Mouse (Mus musculus): ENCODE results near the gene Abcc5. TPM values are rescaled to one million over a fixed set of nuclear protein-coding genes. Genes with fewer than 3 reads are reported as not detected.

Abcc5 gene
- total RNA-seq (2014; rRNA removed): 74.3 and 79.8 TPM in 2 replicates
- 58.7 and 71.6 TPM in 2 replicates for polyA plus RNA-seq (2015; fragmentation: Nextera tagmentation; extraction: Ambion mirVana)

GRCm38 (mm10) chr16:20425855-20426598 lies at the start of gene Abcc5:
Gene Abcc5 (minus strand): TSS chr16:20426394.
- H3K9me3 ChIP-seq (ENCODE audit: low read length): no peaks in the 10 kb centered on the region
- TF ChIP-seq CTCF (IDR thresholded peaks at IDR 0.05; ENCODE audit: low read depth): peak; percentile 89
- H3K4me3 ChIP-seq (ENCODE audit: low read depth, low read length): peak within 1 kb of the TSS; percentile 86
- H3K4me2 ChIP-seq (ENCODE audit: low read depth): peak within 1 kb of the TSS; percentile 76
- H3K4me1 ChIP-seq (ENCODE audit: insufficient read depth): peaks cover 18% of the 10 kb centered on the region
- WGBS: under 1% methylated on average over 62 of the region's 62 CpGs
- H3K36me3 ChIP-seq (ENCODE audit: insufficient read depth): peaks cover 9% of the 10 kb centered on the region
- peak within 1 kb of the TSS; percentile 92 for H3K27ac ChIP-seq (ENCODE audit: low read depth, low read length)
- no peaks in the 10 kb centered on the region for H3K27me3 ChIP-seq (ENCODE audit: insufficient read depth, low read length)
- peak; percentile 96 for DNase-seq
- peak; percentile 99 for ATAC-seq
- peak within 1 kb of the TSS; percentile 91 for H3K9ac ChIP-seq

DNA sequence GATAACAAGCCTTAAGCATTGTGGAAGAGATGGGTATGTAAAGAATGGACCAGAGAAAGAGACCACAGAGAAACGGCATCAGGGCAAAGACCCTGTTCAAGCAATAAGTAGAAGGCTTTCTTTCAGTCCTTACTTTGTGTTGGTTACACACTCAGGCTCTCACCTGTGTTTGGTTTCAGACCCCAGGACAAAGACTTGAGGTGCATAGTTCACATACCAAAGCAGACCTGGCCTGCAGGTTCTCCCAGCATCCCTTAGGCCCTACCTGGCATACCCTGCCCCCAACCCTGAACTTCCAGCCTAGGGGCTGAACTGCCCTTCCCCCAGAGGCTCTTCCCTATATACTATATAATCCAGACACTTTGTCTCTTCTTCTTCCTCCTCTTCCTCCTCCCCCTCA lies 49.1 kb upstream of the Abcc5 start:
- Histone ChIP-seq H3K4me3 (ENCODE audit: low read depth, low read length) (no peak overlapping the region), H3K27ac (ENCODE audit: low read depth, low read length) (no peak overlapping the region), H3K9ac (no peak overlapping the region), H3K36me3 (ENCODE audit: insufficient read depth) (no peaks in the 10 kb centered on the region), H3K9me3 (ENCODE audit: low read length) (no peaks in the 10 kb centered on the region), H3K27me3 (ENCODE audit: insufficient read depth, low read length) (no peaks in the 10 kb centered on the region), H3K4me1 (ENCODE audit: insufficient read depth) (no peaks in the 10 kb centered on the region), H3K4me2 (ENCODE audit: low read depth) (no peak overlapping the region)
- WGBS: 86% methylated on average over 1 of the region's 1 CpGs
- TF ChIP-seq CTCF (IDR thresholded peaks at IDR 0.05; ENCODE audit: low read depth): no peak
- DNase-seq (no peak), ATAC-seq (no peak)

DNA sequence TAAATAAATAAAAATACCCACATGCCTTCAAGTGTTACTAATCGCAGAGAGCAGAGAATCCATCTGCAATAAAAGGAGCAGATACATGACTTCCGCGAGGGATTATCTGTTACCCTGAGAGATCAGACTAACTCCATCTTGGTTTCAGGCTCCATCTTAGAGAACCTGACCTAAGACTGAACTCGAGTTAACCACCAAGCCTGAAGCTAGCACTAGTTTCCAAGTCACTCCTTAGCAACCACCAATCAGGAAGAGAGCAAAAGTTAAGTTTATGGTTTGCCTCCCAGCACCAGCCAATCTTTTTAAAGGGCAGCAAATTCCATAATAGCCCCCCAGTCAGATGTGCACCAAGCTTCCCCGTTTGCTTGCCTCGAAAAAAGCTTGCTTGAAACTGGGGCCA lies 48.6 kb upstream of the Abcc5 start:
- no peaks in the 10 kb centered on the region for H3K36me3 ChIP-seq (ENCODE audit: insufficient read depth)
- H3K27me3 ChIP-seq (ENCODE audit: insufficient read depth, low read length): no peaks in the 10 kb centered on the region
- H3K4me1 ChIP-seq (ENCODE audit: insufficient read depth): no peaks in the 10 kb centered on the region
- TF ChIP-seq CTCF (IDR thresholded peaks at IDR 0.05; ENCODE audit: low read depth): no peak
- DNase-seq: no peak
- H3K4me3 ChIP-seq (ENCODE audit: low read depth, low read length): no peak overlapping the region
- WGBS: 88% methylated on average over 6 of the region's 6 CpGs
- no peak overlapping the region for H3K9ac ChIP-seq
- H3K9me3 ChIP-seq (ENCODE audit: low read length): no peaks in the 10 kb centered on the region
- H3K27ac ChIP-seq (ENCODE audit: low read depth, low read length): no peak overlapping the region
- H3K4me2 ChIP-seq (ENCODE audit: low read depth): no peak overlapping the region
- ATAC-seq: no peak

- no peak for ATAC-seq
Measured at GRCm38 (mm10) chr16:20474211-20474610, 48.0 kb upstream of the Abcc5 start.

GRCm38 (mm10) chr16:20473748-20474147 lies 47.6 kb upstream of the Abcc5 start:
- Histone ChIP-seq H3K9ac (no peak overlapping the region), H3K4me3 (ENCODE audit: low read depth, low read length) (no peak overlapping the region), H3K4me1 (ENCODE audit: insufficient read depth) (no peaks in the 10 kb centered on the region), H3K9me3 (ENCODE audit: low read length) (no peaks in the 10 kb centered on the region), H3K27ac (ENCODE audit: low read depth, low read length) (no peak overlapping the region), H3K4me2 (ENCODE audit: low read depth) (no peak overlapping the region), H3K27me3 (ENCODE audit: insufficient read depth, low read length) (no peaks in the 10 kb centered on the region), H3K36me3 (ENCODE audit: insufficient read depth) (no peaks in the 10 kb centered on the region)
- TF ChIP-seq CTCF (IDR thresholded peaks at IDR 0.05; ENCODE audit: low read depth): no peak
- no peak for DNase-seq
- ATAC-seq: no peak
- 65% methylated on average over 1 of the region's 1 CpGs for WGBS

More at GRCm38 (mm10) chr16:20474211-20474610, 48.0 kb upstream of the Abcc5 start:
- no peak for DNase-seq
- TF ChIP-seq CTCF (IDR thresholded peaks at IDR 0.05; ENCODE audit: low read depth): no peak
- no peaks in the 10 kb centered on the region for H3K27me3 ChIP-seq (ENCODE audit: insufficient read depth, low read length)
- no peak overlapping the region for H3K4me2 ChIP-seq (ENCODE audit: low read depth)
- no peak overlapping the region for H3K4me3 ChIP-seq (ENCODE audit: low read depth, low read length)
- no peaks in the 10 kb centered on the region for H3K4me1 ChIP-seq (ENCODE audit: insufficient read depth)
- H3K36me3 ChIP-seq (ENCODE audit: insufficient read depth): no peaks in the 10 kb centered on the region
- no peaks in the 10 kb centered on the region for H3K9me3 ChIP-seq (ENCODE audit: low read length)
- no peak overlapping the region for H3K27ac ChIP-seq (ENCODE audit: low read depth, low read length)
- 93% methylated on average over 8 of the region's 8 CpGs for WGBS
- no peak overlapping the region for H3K9ac ChIP-seq

DNA sequence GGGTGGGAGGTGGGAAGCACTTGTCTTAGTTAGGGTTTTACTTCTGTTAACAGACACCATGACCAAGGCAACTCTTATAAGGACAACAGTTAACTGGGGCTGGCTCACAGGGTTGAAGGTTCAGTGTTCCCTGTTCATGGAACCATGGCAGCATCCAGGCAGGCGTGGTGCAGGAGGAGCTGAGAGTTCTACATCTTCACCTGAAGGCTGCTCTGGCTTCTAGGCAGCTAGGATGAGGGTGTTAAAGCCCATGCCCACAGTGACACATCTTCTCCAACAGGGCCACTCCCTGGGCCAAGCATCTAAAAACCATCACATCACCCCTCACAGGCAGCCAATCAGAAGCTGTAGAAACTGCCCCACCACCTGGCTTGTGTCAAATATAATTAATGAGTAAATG lies 45.5 kb upstream of the Abcc5 start:
- no peak overlapping the region for H3K4me2 ChIP-seq (ENCODE audit: low read depth)
- no peaks in the 10 kb centered on the region for H3K4me1 ChIP-seq (ENCODE audit: insufficient read depth)
- DNase-seq (no peak), ATAC-seq (no peak)
- 71% methylated on average over 1 of the region's 1 CpGs for WGBS
- no peak overlapping the region for H3K27ac ChIP-seq (ENCODE audit: low read depth, low read length)
- no peaks in the 10 kb centered on the region for H3K27me3 ChIP-seq (ENCODE audit: insufficient read depth, low read length)
- H3K4me3 ChIP-seq (ENCODE audit: low read depth, low read length): no peak overlapping the region
- no peaks in the 10 kb centered on the region for H3K36me3 ChIP-seq (ENCODE audit: insufficient read depth)
- no peak for TF ChIP-seq CTCF (IDR thresholded peaks at IDR 0.05; ENCODE audit: low read depth)
- no peak overlapping the region for H3K9ac ChIP-seq
- no peaks in the 10 kb centered on the region for H3K9me3 ChIP-seq (ENCODE audit: low read length)

GRCm38 (mm10) chr16:20470981-20471380 lies 44.8 kb upstream of the Abcc5 start:
- no peaks in the 10 kb centered on the region for H3K36me3 ChIP-seq (ENCODE audit: insufficient read depth)
- ATAC-seq (no peak), DNase-seq (no peak)
- TF ChIP-seq CTCF (IDR thresholded peaks at IDR 0.05; ENCODE audit: low read depth): no peak
- 96% methylated on average over 2 of the region's 2 CpGs for WGBS
- H3K4me1 ChIP-seq (ENCODE audit: insufficient read depth): no peaks in the 10 kb centered on the region
- H3K9ac ChIP-seq: no peak overlapping the region
- no peak overlapping the region for H3K4me2 ChIP-seq (ENCODE audit: low read depth)
- no peaks in the 10 kb centered on the region for H3K27me3 ChIP-seq (ENCODE audit: insufficient read depth, low read length)
- no peak overlapping the region for H3K27ac ChIP-seq (ENCODE audit: low read depth, low read length)
- no peak overlapping the region for H3K4me3 ChIP-seq (ENCODE audit: low read depth, low read length)
- no peaks in the 10 kb centered on the region for H3K9me3 ChIP-seq (ENCODE audit: low read length)
